Mouse (Mus musculus) mouse embryonic stem cell (cell line): ENCODE results near the gene Nkx2-2.

Experiments used
- in situ Hi-C, 2 experiments: fragments of 300-500 bp; cut with MboI; formaldehyde crosslinking; loops; 1 replicate in 1 of 2; 3 replicates in 1 of 2; pipeline ENCODE4 v1.14.3; 2019 to 2020; ENCODE audit warnings: low sequenced_read_pairs in 2 of 2, low pct_unique_long_range_greater_than_20kb in 1 of 2, mixed read lengths in 1 of 2; ENCODE audit not compliant: unreplicated experiment in 1 of 2

The Nkx2-2 gene

GRCm38 (mm10) chr2:147193271-147194255 is at the start of gene Nkx2-2:
TSS of gene Nkx2-2 (minus strand) at chr2:147194243.
- in situ Hi-C loops, result loop anchor here (5.0 to 25.0 kb wide), 2 partner anchors 104 to 981 kb away; partner anchors contain the start of gene Insm1 (in 1 of the 2)

GRCm38 (mm10) chr2:147235707-147236290 is 41.8 kb upstream of the Nkx2-2 start:
- in situ Hi-C loops, result no loop called here

GRCm38 (mm10) chr2:147231175-147231574 is 37.1 kb upstream of the Nkx2-2 start:
- in situ Hi-C loops, result no loop called here

- in situ Hi-C loops, result loop anchor here in 1 of 2 experiments (10.0 kb wide), 1 partner anchor 50 kb away; no protein-coding TSS in a partner anchor
Observed at GRCm38 (mm10) chr2:147205076-147205615, 11.1 kb upstream of the Nkx2-2 start.

- in situ Hi-C loops, result loop anchor here (5.0 to 25.0 kb wide), 2 partner anchors 102 to 983 kb away; partner anchors contain the start of gene Insm1 (in 1 of the 2)
Observed at GRCm38 (mm10) chr2:147194711-147195615, 920 bp upstream of the Nkx2-2 start.

GRCm38 (mm10) chr2:147192731-147193130 is 1.3 kb downstream of the Nkx2-2 start:
- in situ Hi-C loops, result loop anchor here (5.0 to 25.0 kb wide), 2 partner anchors 105 to 980 kb away; partner anchors contain the start of gene Insm1 (in 1 of the 2)

GRCm38 (mm10) chr2:147190316-147191021 is 3.6 kb downstream of the Nkx2-2 start:
- in situ Hi-C loops, result loop anchor here (5.0 to 25.0 kb wide), 2 partner anchors 107 to 978 kb away; partner anchors contain the start of gene Insm1 (in 1 of the 2)

- in situ Hi-C loops, result loop anchor here (5.0 to 25.0 kb wide), 5 partner anchors 105 to 977 kb away; partner anchors contain the start of genes Foxa2 (in 1 of the 2), Insm1 (in 1 of the 2) and Pax1 (in 1 of the 2)
Observed at GRCm38 (mm10) chr2:147189546-147190315, 4.3 kb downstream of the Nkx2-2 start.

- in situ Hi-C loops, result loop anchor here in 1 of 2 experiments (5.0 to 25.0 kb wide), 4 partner anchors 106 to 977 kb away; partner anchors contain the start of genes Foxa2, Insm1 and Pax1
Observed at GRCm38 (mm10) chr2:147188871-147189545, 5.0 kb downstream of the Nkx2-2 start.

- in situ Hi-C loops, result loop anchor here in 1 of 2 experiments (5.0 to 25.0 kb wide), 4 partner anchors 107 to 976 kb away; partner anchors contain the start of genes Foxa2, Insm1 and Pax1
Observed at GRCm38 (mm10) chr2:147188074-147188700, 5.9 kb downstream of the Nkx2-2 start.

GRCm38 (mm10) chr2:147187061-147187870 is 6.8 kb downstream of the Nkx2-2 start:
- in situ Hi-C loops, result loop anchor here in 1 of 2 experiments (5.0 to 25.0 kb wide), 4 partner anchors 108 to 975 kb away; partner anchors contain the start of genes Foxa2, Insm1 and Pax1

GRCm38 (mm10) chr2:147186261-147186681 is 7.8 kb downstream of the Nkx2-2 start:
- in situ Hi-C loops, result loop anchor here in 1 of 2 experiments (5.0 to 25.0 kb wide), 4 partner anchors 109 to 974 kb away; partner anchors contain the start of genes Foxa2, Insm1 and Pax1

- in situ Hi-C loops, result loop anchor here in 1 of 2 experiments (5.0 to 25.0 kb wide), 4 partner anchors 109 to 973 kb away; partner anchors contain the start of genes Foxa2, Insm1 and Pax1
Observed at GRCm38 (mm10) chr2:147185561-147185960, 8.5 kb downstream of the Nkx2-2 start.
